Mouse (Mus musculus): Measurements from ENCODE around the gene Dnajc16. TPM values are rescaled to one million over a fixed set of nuclear protein-coding genes. Genes with fewer than 3 reads are reported as not detected.
A peak's percentile ranks its signal among the peaks of the same experiment; 100 is the strongest.
"Not testable (repeated sequence)": the region's sequence is repeated elsewhere in the genome, so short reads cannot be mapped to it uniquely, and the experiment has no call there.

Dnajc16 gene
- polyA plus RNA-seq, 1 experiment from 2014 or later = 4.6 TPM

DNA sequence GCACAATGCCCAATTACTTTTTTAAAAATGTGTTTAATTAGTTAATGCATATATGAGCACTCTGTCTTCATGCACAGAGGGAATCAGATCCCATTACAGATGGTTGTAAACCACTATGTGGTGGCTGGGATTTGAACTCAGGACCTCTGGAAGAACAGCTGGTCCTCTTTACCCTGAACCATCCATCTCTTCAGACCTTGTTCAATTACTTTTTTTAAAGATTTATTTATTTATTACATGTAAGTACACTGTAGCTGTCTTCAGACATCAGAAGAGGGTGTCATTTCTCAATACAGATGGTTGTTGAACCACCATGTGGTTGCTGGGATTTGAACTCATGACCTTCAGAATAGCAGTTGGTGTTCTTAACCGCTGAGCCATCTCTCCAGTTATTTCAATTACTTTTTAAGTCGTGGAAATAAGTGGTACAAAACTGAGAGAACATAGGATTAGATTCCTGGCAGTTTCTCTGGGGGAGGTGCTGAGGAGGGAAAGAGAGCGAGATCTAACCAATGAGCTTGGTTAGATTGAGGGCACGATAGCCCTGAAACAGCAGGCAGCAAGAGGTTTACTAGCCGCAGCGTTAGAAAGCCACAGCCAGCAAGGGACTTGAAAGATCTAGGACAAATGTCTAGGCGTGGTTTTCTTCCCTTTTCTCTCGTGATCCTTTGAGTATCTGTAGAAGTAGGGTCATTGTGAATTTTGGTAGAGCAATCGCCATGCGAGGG is 2.0 kb upstream of the Dnajc16 start:
- peak overlapping the region; percentile 90 for H3K27ac ChIP-seq
- H3K27me3 ChIP-seq (ENCODE audit: low read depth, poor library complexity, severe bottlenecking) = no peaks in the 10 kb centered on the region
- no peaks in the 10 kb centered on the region for H3K9me3 ChIP-seq (replicated peaks)
- WGBS = 12% methylated on average over 10 of the region's 10 CpGs
- peaks cover 23% of the 10 kb centered on the region for H3K36me3 ChIP-seq
- DNase-seq (ENCODE audit: low spot score) = no peak
- H3K4me1 ChIP-seq = peaks cover 36% of the 10 kb centered on the region
- H3K4me3 ChIP-seq = peak overlapping the region; percentile 74

DNA sequence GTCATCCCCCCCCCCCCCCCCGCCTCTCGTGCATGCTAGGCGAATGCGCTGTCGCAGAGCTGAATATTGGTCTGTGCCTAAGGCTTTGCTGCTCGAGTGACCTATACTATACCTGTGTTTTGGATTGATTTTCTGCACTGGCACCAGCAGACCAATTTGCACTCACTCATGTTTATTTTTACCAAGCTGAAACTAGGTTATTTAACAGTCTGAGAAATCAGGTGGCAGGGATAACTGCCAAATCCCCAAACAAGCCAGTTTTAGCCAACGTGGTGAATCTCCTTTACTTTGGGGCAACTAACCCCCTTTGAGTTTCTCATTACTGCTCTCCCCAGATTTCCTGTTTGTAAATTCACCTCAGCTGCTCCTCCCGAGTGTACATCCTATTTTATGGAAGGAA is 1.2 kb upstream of the Dnajc16 start:
- no peak for DNase-seq (ENCODE audit: low spot score)
- 85% methylated on average over 8 of the region's 8 CpGs for WGBS

DNA sequence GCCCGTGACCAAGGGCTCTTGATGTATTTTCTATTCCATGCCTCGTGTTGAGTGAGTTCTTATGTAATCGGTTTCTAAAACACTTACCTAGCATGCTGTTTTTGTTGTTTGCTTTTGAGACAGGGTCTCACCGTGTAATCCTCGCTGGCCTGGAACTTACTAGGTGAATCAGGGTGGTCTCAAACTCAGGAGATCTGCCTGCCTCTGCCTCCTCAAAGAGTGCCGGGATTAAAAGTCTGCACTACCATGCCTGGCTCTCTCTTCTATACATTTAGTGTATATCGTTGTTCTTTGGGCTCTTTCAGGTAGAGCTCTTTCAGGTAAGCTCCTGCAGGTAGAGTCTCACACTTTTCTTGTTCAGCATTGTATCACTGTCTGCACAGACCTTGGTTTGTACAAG is 755 bp upstream of the Dnajc16 start:
- H3K27me3 ChIP-seq (ENCODE audit: low read depth, poor library complexity, severe bottlenecking) = no peaks in the 10 kb centered on the region
- no peak overlapping the region for H3K4me3 ChIP-seq
- no peak for DNase-seq (ENCODE audit: low spot score)
- H3K9me3 ChIP-seq (replicated peaks) = no peaks in the 10 kb centered on the region
- peaks cover 46% of the 10 kb centered on the region for H3K4me1 ChIP-seq
- no peak overlapping the region for H3K27ac ChIP-seq
- 86% methylated on average over 7 of the region's 7 CpGs for WGBS
- H3K36me3 ChIP-seq = peaks cover 19% of the 10 kb centered on the region

More for the DNA sequence above, 1.2 kb upstream of the Dnajc16 start:
- Histone ChIP-seq H3K9me3 (replicated peaks) (no peaks in the 10 kb centered on the region), H3K36me3 (peaks cover 23% of the 10 kb centered on the region), H3K27ac (no peak overlapping the region), H3K4me3 (no peak overlapping the region), H3K4me1 (peaks cover 44% of the 10 kb centered on the region), H3K27me3 (ENCODE audit: low read depth, poor library complexity, severe bottlenecking) (no peaks in the 10 kb centered on the region)

DNA sequence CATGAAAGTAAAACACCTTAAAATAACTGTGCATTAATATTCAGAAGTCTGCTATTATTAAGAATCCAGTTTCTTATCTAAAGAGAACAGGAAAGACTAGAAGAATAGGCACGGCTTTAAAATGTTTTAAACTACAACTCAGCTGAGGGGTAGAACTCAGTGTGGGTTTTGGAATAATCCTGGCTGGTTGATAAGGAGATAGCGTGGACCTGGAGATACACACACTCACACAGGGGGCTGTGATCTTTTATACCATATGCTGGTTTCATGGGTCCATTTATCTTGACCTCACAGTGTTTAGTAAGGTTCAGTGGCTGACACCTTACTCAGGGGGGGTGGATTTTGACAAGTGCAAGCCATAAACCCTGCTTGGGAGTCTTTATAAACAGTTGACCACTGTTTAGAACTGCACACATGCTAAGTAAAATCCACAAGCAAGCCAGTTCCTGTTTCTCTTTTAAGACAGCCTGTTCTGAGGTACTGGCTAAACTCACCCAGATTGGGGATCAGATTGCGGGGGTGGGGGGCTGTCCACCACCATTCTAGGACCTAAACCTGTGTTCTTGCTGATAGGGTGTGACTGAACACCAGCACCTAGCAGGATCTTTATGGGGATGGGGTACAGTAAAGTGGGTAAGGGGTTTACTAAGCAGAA is 1.0 kb downstream of the Dnajc16 start:
- WGBS = 56% methylated on average over 3 of the region's 3 CpGs
- no peaks in the 10 kb centered on the region for H3K27me3 ChIP-seq (ENCODE audit: low read depth, poor library complexity, severe bottlenecking)
- no peaks in the 10 kb centered on the region for H3K9me3 ChIP-seq (replicated peaks)
- H3K4me3 ChIP-seq = peak overlapping the region; percentile 97
- peak overlapping the region; percentile 92 for H3K27ac ChIP-seq
- peaks cover 25% of the 10 kb centered on the region for H3K36me3 ChIP-seq
- DNase-seq (ENCODE audit: low spot score) = no peak
- H3K4me1 ChIP-seq = peaks cover 36% of the 10 kb centered on the region

DNA sequence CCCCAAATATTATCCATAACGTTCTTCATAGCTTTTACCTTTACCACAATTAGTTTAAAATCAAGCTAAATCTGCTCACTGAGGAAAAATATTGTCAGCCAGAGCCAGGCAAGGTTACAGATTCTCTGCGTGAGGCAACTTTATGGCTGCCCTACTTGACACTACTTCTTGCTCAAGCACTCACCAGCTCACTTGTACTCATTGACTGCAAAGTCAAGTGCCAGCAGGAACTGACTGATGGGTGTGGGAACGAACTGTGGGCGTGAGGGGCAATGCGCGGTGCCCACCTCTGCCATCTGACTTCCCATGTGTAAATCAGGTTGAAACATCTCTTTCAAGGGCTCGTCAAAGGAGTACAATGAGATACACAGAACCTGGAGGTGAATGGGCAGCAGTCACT is 3.3 kb downstream of the Dnajc16 start:
- 93% methylated on average over 7 of the region's 7 CpGs for WGBS
- peaks cover 24% of the 10 kb centered on the region for H3K4me1 ChIP-seq
- DNase-seq (ENCODE audit: low spot score) = no peak
- H3K27me3 ChIP-seq (ENCODE audit: low read depth, poor library complexity, severe bottlenecking) = no peaks in the 10 kb centered on the region
- H3K4me3 ChIP-seq = no peak overlapping the region
- H3K27ac ChIP-seq = no peak overlapping the region
- H3K36me3 ChIP-seq = peaks cover 47% of the 10 kb centered on the region
- H3K9me3 ChIP-seq (replicated peaks) = no peaks in the 10 kb centered on the region

DNA sequence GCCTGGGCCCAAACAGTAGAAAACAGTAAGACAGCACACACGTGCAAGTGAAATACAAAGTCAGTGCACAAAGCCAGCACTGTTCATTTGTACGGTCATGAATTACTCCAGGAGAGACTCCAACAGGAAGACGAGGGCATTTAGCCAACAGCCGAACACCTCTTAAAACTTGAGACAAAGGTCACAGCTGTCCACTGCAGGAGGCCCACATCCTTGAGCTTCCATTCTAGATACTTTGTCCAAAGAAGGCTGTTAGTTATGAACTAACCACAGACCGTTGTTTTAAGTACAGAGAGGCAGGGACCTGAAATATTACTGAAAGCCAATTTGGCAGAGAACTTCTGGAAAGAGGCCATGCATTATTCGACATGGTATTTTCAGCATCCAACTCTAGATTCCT is 3.7 kb downstream of the Dnajc16 start:
- H3K27ac ChIP-seq = no peak overlapping the region

DNA sequence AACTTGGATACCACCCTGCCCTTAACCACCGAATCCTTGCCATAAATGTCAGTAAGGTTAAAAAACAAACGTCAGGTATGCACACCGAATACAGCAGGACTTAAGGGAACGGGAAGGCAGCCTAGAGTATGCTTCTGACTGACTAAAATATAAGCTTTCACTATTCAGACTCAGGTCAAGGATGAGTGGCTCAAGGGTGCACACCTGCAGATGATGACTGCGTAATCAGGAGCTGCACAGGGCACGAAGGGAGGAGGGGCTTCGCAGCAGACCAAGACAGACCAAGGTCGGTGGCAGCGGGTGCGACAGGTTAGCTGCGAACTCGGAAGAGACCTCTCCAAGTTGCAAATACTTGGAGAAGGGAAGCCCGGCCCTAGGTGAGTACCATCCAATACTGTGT is 4.6 kb downstream of the Dnajc16 start:
- no peak for DNase-seq (ENCODE audit: low spot score)
- H3K9me3 ChIP-seq (replicated peaks) = no peaks in the 10 kb centered on the region
- no peak overlapping the region for H3K27ac ChIP-seq
- H3K36me3 ChIP-seq = peaks cover 61% of the 10 kb centered on the region
- 95% methylated on average over 13 of the region's 13 CpGs for WGBS
- no peak overlapping the region for H3K4me3 ChIP-seq
- no peaks in the 10 kb centered on the region for H3K27me3 ChIP-seq (ENCODE audit: low read depth, poor library complexity, severe bottlenecking)
- peaks cover 22% of the 10 kb centered on the region for H3K4me1 ChIP-seq

More for the DNA sequence above, 3.7 kb downstream of the Dnajc16 start:
- Histone ChIP-seq H3K4me1 (peaks cover 24% of the 10 kb centered on the region), H3K27me3 (ENCODE audit: low read depth, poor library complexity, severe bottlenecking) (no peaks in the 10 kb centered on the region), H3K36me3 (peaks cover 52% of the 10 kb centered on the region), H3K4me3 (no peak overlapping the region), H3K9me3 (replicated peaks) (no peaks in the 10 kb centered on the region)
- DNase-seq (ENCODE audit: low spot score) = no peak
- WGBS = 80% methylated on average over 6 of the region's 6 CpGs

DNA sequence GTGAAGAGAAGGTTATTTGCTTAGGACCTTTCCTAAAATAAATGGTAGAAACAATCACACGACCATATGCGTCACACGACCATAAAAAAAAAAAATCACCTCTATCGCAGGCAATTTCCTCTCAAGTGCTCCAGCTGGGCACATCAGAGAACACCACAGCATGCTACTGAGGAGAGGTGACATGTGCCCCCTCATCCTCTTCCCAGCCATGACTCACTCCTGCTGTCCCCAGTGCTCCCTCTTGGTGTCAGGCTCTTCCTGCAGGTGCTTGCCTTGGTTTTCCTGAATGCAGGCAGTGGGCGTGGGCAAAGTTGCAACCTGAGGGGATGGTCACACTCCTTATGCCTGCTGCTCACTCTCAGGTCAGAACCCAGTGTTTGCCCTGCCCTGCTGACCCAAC is 5.9 kb downstream of the Dnajc16 start:
- H3K4me1 ChIP-seq = peaks cover 14% of the 10 kb centered on the region
- H3K9me3 ChIP-seq (replicated peaks) = no peaks in the 10 kb centered on the region
- peaks cover 74% of the 10 kb centered on the region for H3K36me3 ChIP-seq
- H3K4me3 ChIP-seq = no peak overlapping the region
- DNase-seq (ENCODE audit: low spot score) = no peak
- H3K27me3 ChIP-seq (ENCODE audit: low read depth, poor library complexity, severe bottlenecking) = no peaks in the 10 kb centered on the region
- 81% methylated on average over 5 of the region's 5 CpGs for WGBS
- H3K27ac ChIP-seq = no peak overlapping the region

DNA sequence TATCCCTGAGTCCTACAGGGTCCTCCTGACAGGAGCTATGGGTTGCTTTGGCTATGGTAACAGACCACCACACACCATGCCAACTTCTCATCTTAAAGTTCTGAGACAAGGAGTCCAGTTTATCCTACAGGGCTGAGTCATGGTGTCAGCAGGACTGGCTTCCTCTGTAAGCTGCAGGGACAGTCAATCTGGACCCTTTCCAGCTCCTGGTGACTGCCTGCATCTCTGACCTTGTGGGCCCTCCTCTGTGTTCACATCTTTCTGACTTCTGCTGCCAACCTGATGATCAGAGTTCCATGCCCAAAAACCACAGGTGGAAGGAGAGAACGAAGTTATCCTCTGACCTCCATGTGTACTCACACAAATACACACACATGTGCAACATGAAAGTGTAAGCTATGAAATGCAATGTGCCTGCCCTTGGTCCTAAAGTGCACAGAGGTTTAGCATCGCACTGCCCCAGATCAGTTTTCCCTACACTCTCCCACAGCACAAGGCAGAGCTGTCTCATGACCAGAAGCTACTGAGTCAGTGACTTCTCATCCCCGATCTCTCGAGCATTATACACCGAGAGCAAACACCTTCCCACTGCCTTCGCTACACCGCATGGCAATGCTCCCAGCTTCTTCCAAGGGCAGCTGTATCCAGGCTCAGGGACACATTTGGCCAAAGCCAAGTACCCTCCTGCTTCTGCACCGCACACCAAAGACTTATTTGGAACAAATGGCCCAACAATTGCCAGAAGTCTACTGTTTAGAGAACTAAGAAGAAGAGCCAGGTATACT is 9.3 kb downstream of the Dnajc16 start:
- Histone ChIP-seq H3K27ac (no peak overlapping the region), H3K4me1 (no peaks in the 10 kb centered on the region), H3K36me3 (peaks cover 94% of the 10 kb centered on the region), H3K4me3 (no peak overlapping the region), H3K9me3 (replicated peaks) (no peaks in the 10 kb centered on the region), H3K27me3 (ENCODE audit: low read depth, poor library complexity, severe bottlenecking) (no peaks in the 10 kb centered on the region)
- 96% methylated on average over 8 of the region's 8 CpGs for WGBS
- DNase-seq (ENCODE audit: low spot score) = no peak

DNA sequence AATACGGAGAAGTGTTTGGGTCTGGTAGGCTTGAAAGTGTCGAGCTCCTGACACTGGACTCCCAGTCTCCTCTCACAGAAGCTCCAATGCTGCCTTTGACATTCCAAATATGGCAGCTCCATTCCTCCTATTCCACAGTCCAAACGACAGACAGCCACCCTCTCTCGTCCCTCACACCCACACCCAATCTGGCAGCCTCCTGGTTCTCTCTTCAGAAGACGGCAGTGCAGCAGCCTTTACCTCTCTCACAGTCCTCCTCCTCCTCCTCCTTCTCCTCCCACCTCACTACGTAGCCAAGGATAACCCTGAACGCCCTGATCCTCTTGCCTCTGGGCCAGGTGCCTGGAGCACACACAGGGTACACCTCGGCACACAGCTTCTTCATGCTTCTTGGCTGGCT is 10.9 kb downstream of the Dnajc16 start:
- H3K27me3 ChIP-seq (ENCODE audit: low read depth, poor library complexity, severe bottlenecking) = no peaks in the 10 kb centered on the region
- H3K4me3 ChIP-seq = no peak overlapping the region
- DNase-seq (ENCODE audit: low spot score) = no peak
- no peak overlapping the region for H3K27ac ChIP-seq
- 87% methylated on average over 8 of the region's 8 CpGs for WGBS
- no peaks in the 10 kb centered on the region for H3K4me1 ChIP-seq
- H3K36me3 ChIP-seq = peaks cover 99% of the 10 kb centered on the region
- H3K9me3 ChIP-seq (replicated peaks) = no peaks in the 10 kb centered on the region

DNA sequence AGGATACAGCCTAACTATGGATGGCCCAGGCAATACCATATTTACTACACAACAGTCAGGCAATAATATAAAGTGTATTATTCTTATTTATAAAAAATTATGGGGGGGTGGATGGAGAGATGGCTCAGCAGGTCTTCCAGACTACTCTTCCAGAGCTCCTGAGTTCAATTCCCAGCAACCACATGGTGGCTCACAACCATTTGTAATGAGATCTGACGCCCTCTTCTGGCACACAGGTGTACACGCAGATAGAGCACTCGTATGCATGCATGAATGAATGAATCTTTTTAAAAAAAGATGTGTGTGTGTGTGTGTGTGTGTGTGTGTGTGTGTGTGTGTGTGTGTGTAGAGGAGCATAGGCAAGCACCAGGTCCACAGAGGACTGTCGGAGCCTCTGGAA is 17.7 kb downstream of the Dnajc16 start:
- DNase-seq (ENCODE audit: low spot score); H3K27me3 ChIP-seq (ENCODE audit: low read depth, poor library complexity, severe bottlenecking); H3K4me3 ChIP-seq; H3K4me1 ChIP-seq; H3K27ac ChIP-seq; H3K9me3 ChIP-seq (replicated peaks): not testable (repeated sequence)
- 87% methylated on average over 4 of the region's 4 CpGs for WGBS
- H3K36me3 ChIP-seq = peaks cover 99% of the 10 kb centered on the region

DNA sequence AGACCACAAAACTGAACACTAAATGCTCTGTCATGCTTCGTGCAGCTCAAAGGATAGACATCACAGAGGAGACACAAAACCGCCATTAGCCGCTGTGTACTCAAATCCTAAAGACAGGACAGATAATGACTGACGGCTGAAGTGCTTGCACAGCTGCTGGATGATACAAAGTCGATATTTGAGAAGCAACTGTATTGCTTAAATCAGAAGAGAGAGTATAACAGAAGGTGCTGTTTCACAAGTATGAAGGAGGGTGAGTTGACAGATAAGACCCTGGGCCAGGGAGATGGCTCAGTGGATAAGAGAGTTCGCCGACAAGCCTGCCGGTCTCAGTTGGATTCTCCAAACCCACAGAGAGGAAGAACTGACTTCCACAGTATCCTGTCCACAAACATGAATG is 18.9 kb downstream of the Dnajc16 start:
- no peak for DNase-seq (ENCODE audit: low spot score)
- peaks cover 100% of the 10 kb centered on the region for H3K36me3 ChIP-seq
- WGBS = 95% methylated on average over 8 of the region's 8 CpGs
- H3K4me1 ChIP-seq = no peaks in the 10 kb centered on the region
- no peak overlapping the region for H3K27ac ChIP-seq
- H3K27me3 ChIP-seq (ENCODE audit: low read depth, poor library complexity, severe bottlenecking) = no peaks in the 10 kb centered on the region
- H3K4me3 ChIP-seq = no peak overlapping the region
- H3K9me3 ChIP-seq (replicated peaks) = no peaks in the 10 kb centered on the region

All from limb, embryonic 10.5 days (tissue).